Mouse (Mus musculus) liver, embryonic 14.5 days (tissue): ENCODE measurements at regions not wholly inside any gene's neighbourhood (a gene's known extent, or its start where the extent isn't known, plus 50 kb on each side); places are given as distances from the start of the nearest gene placed in this dataset.

Experiments used
- CTCF ChIP-seq: IDR thresholded peaks from 2 replicates; pipeline ENCODE4 v1.5.1; 2016; ENCODE audit warnings: antibody characterized with exemption, low read depth, control low read depth
- EP300 ChIP-seq: IDR thresholded peaks from 2 replicates; pipeline ENCODE4 v1.6.1; 2016; ENCODE audit warnings: antibody characterized with exemption, low read depth

GRCm38 (mm10) chr10:117905666-117906266 is 59.9 kb upstream of the Rap1b start:
- TF ChIP-seq CTCF (no peak), EP300 (no peak)
